Mouse (Mus musculus) kidney, embryonic 15.5 days (tissue): ENCODE data around the gene Ank3. TPM values are rescaled to one million over a fixed set of nuclear protein-coding genes. Genes with fewer than 3 reads are reported as not detected.

Source experiments
- ATAC-seq: fragments of 200-750 bp; cut with Nextera tagmentation; replicated peaks from 2 replicates; pipeline ENCODE4 v1.8.0; 2017; ENCODE audit warnings: moderate TSS enrichment; ENCODE audit not compliant: low FRiP score
- H3K27ac ChIP-seq: fragments of 300-500 bp; sonication (generic); 2 replicates; pipeline ENCODE4 v1.5.1; 2015; ENCODE audit warnings: mild to moderate bottlenecking, inconsistent platforms
- H3K27me3 ChIP-seq: fragments of 300-500 bp; sonication (generic); 2 replicates; pipeline ENCODE4 v1.6.1; 2015; ENCODE audit warnings: inconsistent platforms
- H3K36me3 ChIP-seq: fragments of 300-500 bp; sonication (generic); 2 replicates; pipeline ENCODE4 v1.6.1; 2015; ENCODE audit warnings: inconsistent platforms
- H3K4me1 ChIP-seq: fragments of 300-500 bp; sonication (generic); 2 replicates; pipeline ENCODE4 v1.6.1; 2015; ENCODE audit warnings: inconsistent platforms
- H3K4me2 ChIP-seq: fragments of 300-500 bp; sonication (generic); 2 replicates; pipeline ENCODE4 v1.6.1; 2015; ENCODE audit warnings: moderate library complexity, mild to moderate bottlenecking, inconsistent platforms
- H3K4me3 ChIP-seq: fragments of 300-500 bp; sonication (generic); replicated peaks from 2 replicates; pipeline ENCODE4 v1.5.1; 2015; ENCODE audit warnings: mild to moderate bottlenecking, inconsistent platforms
- H3K9ac ChIP-seq: fragments of 300-500 bp; sonication (generic); 2 replicates; pipeline ENCODE4 v1.6.1; 2015; ENCODE audit warnings: mild to moderate bottlenecking, inconsistent platforms
- H3K9me3 ChIP-seq: fragments of 300-500 bp; sonication (generic); replicated peaks from 2 replicates; pipeline ENCODE4 v1.6.1; 2016; ENCODE audit warnings: inconsistent platforms
- WGBS: fragments of 180-500 bp; shearing (Covaris S2); methylation state at CpG from one replicate; pipeline ENCODE4 v1.1.7; 2015; ENCODE audit warnings: mixed read lengths; 5-methylcytosine and 5-hydroxymethylcytosine counted together
- polyA plus RNA-seq: library from polyadenylated mRNA; unstranded; fragments of >200 nt; fragmentation: Nextera tagmentation; extraction: Ambion mirVana; gene quantifications from 2 replicates; pipeline ENCODE4 v1.2.1, GENCODE M21; 2015

Ank3 gene
- polyA plus RNA-seq, 1 experiment from 2014 or later = 47.9 TPM

DNA sequence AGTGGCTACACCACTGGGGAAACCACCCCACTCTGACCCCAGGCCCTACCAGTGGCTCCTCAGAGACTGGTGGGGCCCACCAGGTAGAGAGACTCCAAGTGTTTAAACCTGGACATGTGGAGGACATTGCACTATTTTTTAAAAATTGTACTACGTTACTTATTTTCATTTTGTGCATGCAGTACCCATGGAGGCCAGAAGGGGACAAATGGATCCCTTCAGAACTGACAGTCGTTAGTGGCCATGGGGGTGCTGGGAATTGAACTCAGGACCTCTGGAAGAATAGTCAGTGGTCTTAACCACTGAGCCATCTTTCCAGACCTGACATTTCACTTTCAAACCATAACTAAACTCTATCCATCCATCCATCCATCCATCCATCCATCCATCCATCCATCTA lies 183.0 kb downstream of the Ank3 start:
- peaks cover 44% of the 10 kb centered on the region for H3K4me1 ChIP-seq
- H3K27ac ChIP-seq = no peak overlapping the region
- no peak for ATAC-seq
- H3K4me3 ChIP-seq = no peak overlapping the region
- H3K4me2 ChIP-seq = no peak overlapping the region
- no peaks in the 10 kb centered on the region for H3K36me3 ChIP-seq
- WGBS = 98% methylated on average over 2 of the region's 2 CpGs
- no peaks in the 10 kb centered on the region for H3K9me3 ChIP-seq
- H3K27me3 ChIP-seq = no peaks in the 10 kb centered on the region
- no peak overlapping the region for H3K9ac ChIP-seq

DNA sequence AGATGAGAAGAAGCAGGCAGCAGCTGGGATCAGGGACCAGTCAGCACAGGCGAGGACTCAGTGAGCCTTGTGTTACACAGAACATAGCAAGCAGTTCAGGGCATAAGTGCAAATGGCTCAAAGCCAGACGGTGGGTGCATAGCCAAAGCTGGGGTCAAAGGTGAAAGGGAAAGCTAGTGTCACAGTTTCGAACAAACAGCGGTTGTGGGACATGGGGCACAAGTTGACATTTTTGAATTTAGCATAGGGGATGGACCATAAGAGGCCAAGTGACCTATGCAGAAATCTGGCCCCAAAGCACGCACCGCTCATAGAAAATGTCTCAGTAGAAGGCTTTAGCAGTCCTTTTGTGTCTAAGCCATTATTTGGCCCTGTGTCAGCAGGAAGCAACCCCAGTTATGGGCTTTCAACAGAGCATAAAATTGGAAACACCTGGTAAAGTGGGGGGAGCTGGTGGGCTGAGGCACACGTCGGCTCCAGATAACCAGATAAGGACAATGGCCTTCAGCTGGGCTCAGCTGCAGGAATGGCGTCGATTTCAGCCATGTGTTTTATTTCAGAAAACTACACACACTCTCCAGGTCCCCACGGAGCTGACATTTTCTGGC lies 185.4 kb downstream of the Ank3 start:
- Histone ChIP-seq H3K4me3 (no peak overlapping the region), H3K4me2 (no peak overlapping the region), H3K9me3 (no peaks in the 10 kb centered on the region), H3K36me3 (no peaks in the 10 kb centered on the region), H3K27me3 (no peaks in the 10 kb centered on the region), H3K4me1 (peaks cover 32% of the 10 kb centered on the region), H3K27ac (peak overlapping the region; percentile 66), H3K9ac (no peak overlapping the region)
- peak; percentile 85 for ATAC-seq
- 17% methylated on average over 11 of the region's 11 CpGs for WGBS

- peak overlapping the region; percentile 52; the same call in 1 of the 2 replicates for H3K27ac ChIP-seq
- H3K9me3 ChIP-seq = no peaks in the 10 kb centered on the region
- no peak overlapping the region for H3K4me2 ChIP-seq
- no peak overlapping the region for H3K4me3 ChIP-seq
- ATAC-seq = no peak
- H3K36me3 ChIP-seq = no peaks in the 10 kb centered on the region
- 67% methylated on average over 5 of the region's 5 CpGs for WGBS
- peaks cover 28% of the 10 kb centered on the region for H3K4me1 ChIP-seq
- H3K27me3 ChIP-seq = no peaks in the 10 kb centered on the region
- H3K9ac ChIP-seq = no peak overlapping the region
These were observed 186.0 kb downstream of the Ank3 start for GRCm38 (mm10) chr10:69584566-69584965.

- Histone ChIP-seq H3K27me3 (no peaks in the 10 kb centered on the region), H3K4me3 (no peak overlapping the region), H3K4me2 (no peak overlapping the region), H3K27ac (0 out of 2 replicates have a peak overlapping the region, but pooled peaks have one; percentile 52), H3K4me1 (peaks cover 21% of the 10 kb centered on the region), H3K9me3 (peaks cover under 1% of the 10 kb centered on the region; the same call in 1 of the 2 replicates), H3K36me3 (no peaks in the 10 kb centered on the region), H3K9ac (no peak overlapping the region)
- ATAC-seq = no peak
- WGBS = 83% methylated on average over 3 of the region's 3 CpGs
These were observed 186.7 kb downstream of the Ank3 start for GRCm38 (mm10) chr10:69585271-69585670.

DNA sequence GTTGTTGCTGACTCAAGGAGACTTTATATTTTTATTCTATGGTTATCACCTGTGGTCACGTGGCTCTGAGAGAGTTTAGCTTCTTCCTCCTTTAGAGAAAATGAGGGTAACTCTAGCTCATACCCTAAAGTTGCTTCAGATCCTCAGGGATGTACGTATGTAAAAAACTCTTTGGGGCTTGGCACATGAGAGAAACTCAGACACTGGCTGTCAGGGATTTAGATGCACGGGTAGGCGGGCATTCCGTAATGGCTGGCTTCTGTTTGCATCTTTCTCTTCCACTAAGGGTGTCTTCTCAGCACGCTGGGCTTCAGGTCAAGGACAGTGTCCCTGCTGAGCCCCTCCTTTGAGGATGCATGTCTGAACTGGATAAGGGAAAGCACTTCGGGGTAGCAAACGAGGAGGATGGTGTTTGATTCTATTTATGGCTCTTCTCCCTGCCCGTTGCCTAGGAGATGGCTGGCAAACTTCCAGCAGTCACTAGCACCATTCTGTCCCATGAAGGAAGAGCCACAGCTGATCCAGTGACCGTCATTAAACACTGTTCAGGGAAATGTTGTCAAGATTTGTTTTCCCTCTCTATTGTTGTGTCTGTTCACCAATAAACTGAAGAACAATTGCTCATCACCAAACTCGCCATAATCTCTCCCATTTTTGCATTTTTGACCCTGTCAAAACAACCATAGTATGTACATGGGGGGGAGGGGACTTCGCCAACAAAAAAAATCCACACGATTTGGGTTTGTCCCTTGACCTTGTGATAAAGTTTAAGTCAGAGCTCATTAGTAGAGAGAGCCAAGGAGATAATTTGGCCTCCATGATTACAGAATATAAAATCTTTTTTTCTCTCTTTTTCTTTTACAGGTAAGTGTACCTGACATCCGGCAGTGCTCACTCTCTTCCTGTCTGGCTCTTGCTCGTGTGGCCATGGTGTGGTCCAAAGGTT lies 195.9 kb downstream of the Ank3 start:
- H3K4me2 ChIP-seq = peak overlapping the region; percentile 34; the same call in 1 of the 2 replicates
- no peak overlapping the region for H3K4me3 ChIP-seq
- peaks cover 23% of the 10 kb centered on the region; the same call in 1 of the 2 replicates for H3K36me3 ChIP-seq
- H3K27me3 ChIP-seq = no peaks in the 10 kb centered on the region
- H3K9ac ChIP-seq = no peak overlapping the region
- H3K4me1 ChIP-seq = peaks cover 12% of the 10 kb centered on the region
- peak; percentile 77 for ATAC-seq
- peaks cover 7% of the 10 kb centered on the region for H3K9me3 ChIP-seq
- 45% methylated on average over 15 of the region's 15 CpGs for WGBS
- H3K27ac ChIP-seq = 0 out of 2 replicates have a peak overlapping the region, but pooled peaks have one; percentile 28

GRCm38 (mm10) chr10:69595487-69595886 lies 196.9 kb downstream of the Ank3 start:
- no peak overlapping the region for H3K4me2 ChIP-seq
- no peak for ATAC-seq
- H3K4me3 ChIP-seq = no peak overlapping the region
- 83% methylated on average over 5 of the region's 5 CpGs for WGBS
- H3K4me1 ChIP-seq = peaks cover 12% of the 10 kb centered on the region
- H3K27me3 ChIP-seq = no peaks in the 10 kb centered on the region
- peaks cover 23% of the 10 kb centered on the region; the same call in 1 of the 2 replicates for H3K36me3 ChIP-seq
- peaks cover 4% of the 10 kb centered on the region; the same call in 1 of the 2 replicates for H3K9me3 ChIP-seq
- no peak overlapping the region for H3K27ac ChIP-seq
- no peak overlapping the region for H3K9ac ChIP-seq

DNA sequence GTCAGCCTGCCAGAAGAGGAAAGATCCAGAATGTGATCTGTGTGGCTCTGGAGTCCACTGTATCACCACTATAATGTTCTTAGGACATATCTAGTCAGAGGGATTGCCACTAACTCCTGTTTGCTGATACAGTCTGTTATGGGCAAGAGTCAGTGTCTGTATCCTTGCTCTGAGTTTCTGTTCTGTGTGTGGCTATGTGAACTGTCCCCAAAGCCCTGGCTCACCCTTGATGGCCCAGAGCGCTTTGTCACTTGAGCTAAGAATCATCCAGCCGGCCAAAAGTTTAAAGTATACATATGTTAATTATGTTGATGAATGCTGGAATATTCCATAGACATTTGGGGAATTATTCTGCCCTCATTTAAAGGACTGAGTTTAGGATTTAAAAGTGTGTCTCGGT lies 202.9 kb downstream of the Ank3 start:
- H3K36me3 ChIP-seq = peaks cover 13% of the 10 kb centered on the region; the same call in 1 of the 2 replicates
- peaks cover 7% of the 10 kb centered on the region; the same call in 1 of the 2 replicates for H3K4me1 ChIP-seq
- no peak overlapping the region for H3K4me3 ChIP-seq
- ATAC-seq = no peak
- H3K9ac ChIP-seq = no peak overlapping the region
- no peaks in the 10 kb centered on the region for H3K9me3 ChIP-seq
- WGBS = 95% methylated on average over 3 of the region's 3 CpGs
- H3K27me3 ChIP-seq = no peaks in the 10 kb centered on the region
- H3K27ac ChIP-seq = no peak overlapping the region
- no peak overlapping the region for H3K4me2 ChIP-seq

GRCm38 (mm10) chr10:69602711-69603110 lies 204.1 kb downstream of the Ank3 start:
- Histone ChIP-seq H3K36me3 (peaks cover 2% of the 10 kb centered on the region; the same call in 1 of the 2 replicates), H3K9ac (no peak overlapping the region), H3K4me3 (no peak overlapping the region), H3K4me1 (peaks cover 8% of the 10 kb centered on the region), H3K27ac (no peak overlapping the region), H3K9me3 (no peaks in the 10 kb centered on the region), H3K4me2 (no peak overlapping the region), H3K27me3 (no peaks in the 10 kb centered on the region)
- WGBS = 93% methylated on average over 1 of the region's 1 CpGs
- no peak for ATAC-seq

- 89% methylated on average over 6 of the region's 6 CpGs for WGBS
- no peaks in the 10 kb centered on the region for H3K9me3 ChIP-seq
- no peak for ATAC-seq
- no peak overlapping the region for H3K4me2 ChIP-seq
- H3K27ac ChIP-seq = no peak overlapping the region
- no peaks in the 10 kb centered on the region for H3K27me3 ChIP-seq
- H3K4me3 ChIP-seq = no peak overlapping the region
- H3K9ac ChIP-seq = no peak overlapping the region
- peaks cover 12% of the 10 kb centered on the region for H3K4me1 ChIP-seq
- 0 out of 2 replicates have a peak, but pooled peaks cover 3% of the 10 kb centered on the region for H3K36me3 ChIP-seq
These were observed 206.0 kb downstream of the Ank3 start for GRCm38 (mm10) chr10:69604609-69605008.

GRCm38 (mm10) chr10:69605211-69605610 lies 206.6 kb downstream of the Ank3 start:
- WGBS = 36% methylated on average over 12 of the region's 12 CpGs
- Histone ChIP-seq H3K4me2 (no peak overlapping the region), H3K4me1 (peaks cover 12% of the 10 kb centered on the region), H3K9me3 (no peaks in the 10 kb centered on the region), H3K27ac (no peak overlapping the region), H3K9ac (no peak overlapping the region), H3K4me3 (no peak overlapping the region), H3K36me3 (0 out of 2 replicates have a peak, but pooled peaks cover 3% of the 10 kb centered on the region), H3K27me3 (no peaks in the 10 kb centered on the region)
- no peak for ATAC-seq

GRCm38 (mm10) chr10:69607611-69608119 lies 209.1 kb downstream of the Ank3 start:
- no peaks in the 10 kb centered on the region for H3K27me3 ChIP-seq
- H3K4me3 ChIP-seq = no peak overlapping the region
- peaks cover 25% of the 10 kb centered on the region for H3K4me1 ChIP-seq
- 0 out of 2 replicates have a peak overlapping the region, but pooled peaks have one; percentile 9 for H3K4me2 ChIP-seq
- H3K9ac ChIP-seq = no peak overlapping the region
- H3K27ac ChIP-seq = peak overlapping the region; percentile 58; the same call in 1 of the 2 replicates
- H3K36me3 ChIP-seq = 0 out of 2 replicates have a peak, but pooled peaks cover 3% of the 10 kb centered on the region
- no peaks in the 10 kb centered on the region for H3K9me3 ChIP-seq
- ATAC-seq = no peak
- 68% methylated on average over 14 of the region's 14 CpGs for WGBS
